Mouse (Mus musculus) liver, embryonic 11.5 days (tissue): ENCODE measurements around the gene 1810010D01Rik. TPM values are rescaled to one million over a fixed set of nuclear protein-coding genes. Genes with fewer than 3 reads are reported as not detected.

Experiments used
- ATAC-seq: fragments of 200-750 bp; cut with Nextera tagmentation; replicated peaks from 2 replicates; pipeline ENCODE4 v1.8.0; 2017; ENCODE audit warnings: moderate number of reproducible peaks, mild to moderate bottlenecking, moderate TSS enrichment, moderate library complexity; ENCODE audit not compliant: low FRiP score
- DNase-seq: peaks from one replicate; pipeline ENCODE4 v3.0.0-alpha.2; 2017; ENCODE audit warnings: low spot score
- H3K27ac ChIP-seq: fragments of 300-500 bp; sonication (generic); 2 replicates; pipeline ENCODE4 v1.5.1; 2014; ENCODE audit warnings: mild to moderate bottlenecking, low read depth, low read length, control low read depth
- H3K27me3 ChIP-seq: fragments of 300-500 bp; sonication (generic); replicated peaks from 2 replicates; pipeline ENCODE4 v1.6.1; 2014; ENCODE audit warnings: low read length, mixed read lengths; ENCODE audit not compliant: control insufficient read depth, insufficient read depth
- H3K36me3 ChIP-seq: fragments of 300-500 bp; sonication (generic); 2 replicates; pipeline ENCODE4 v1.6.1; 2014; ENCODE audit warnings: mild to moderate bottlenecking, low read length, moderate library complexity, mixed read lengths; ENCODE audit not compliant: control insufficient read depth, insufficient read depth
- H3K4me1 ChIP-seq: fragments of 300-500 bp; sonication (generic); replicated peaks from 2 replicates; pipeline ENCODE4 v1.6.1; 2014; ENCODE audit warnings: low read length, mixed read lengths; ENCODE audit not compliant: control insufficient read depth, insufficient read depth
- H3K4me2 ChIP-seq: fragments of 300-500 bp; sonication (generic); 2 replicates; pipeline ENCODE4 v1.6.1; 2014; ENCODE audit warnings: mild to moderate bottlenecking, control low read depth, moderate library complexity
- H3K4me3 ChIP-seq: fragments of 300-500 bp; sonication (generic); 2 replicates; pipeline ENCODE4 v1.5.1; 2014; ENCODE audit warnings: low read depth, low read length, control low read depth
- H3K9ac ChIP-seq: fragments of 300-500 bp; sonication (generic); 2 replicates; pipeline ENCODE4 v1.6.1; 2014; ENCODE audit warnings: low read depth, low read length, control low read depth
- H3K9me3 ChIP-seq: fragments of 300-500 bp; sonication (generic); 2 replicates; pipeline ENCODE4 v1.6.1; 2016; ENCODE audit warnings: low read length, inconsistent platforms, mixed read lengths; ENCODE audit not compliant: control insufficient read depth
- WGBS: fragments of 180-500 bp; shearing (Covaris S2); extraction: QIAGEN DNeasy Blood & Tissue Kit; methylation state at CpG from one replicate; pipeline ENCODE4 v1.1.7; 2014; 5-methylcytosine and 5-hydroxymethylcytosine counted together
- polyA plus RNA-seq: library from polyadenylated mRNA; unstranded; fragments of >200 nt; fragmentation: Nextera tagmentation; extraction: Ambion mirVana; gene quantifications from 2 replicates; pipeline ENCODE4 v1.2.1, GENCODE M21; 2014

1810010D01Rik gene
- polyA plus RNA-seq, 1 experiment from 2014 or later = 0.67 TPM

GRCm38 (mm10) chr7:145221346-145221745 lies 13.4 kb upstream of the 1810010D01Rik start:
- Histone ChIP-seq H3K9ac (no peak overlapping the region), H3K9me3 (no peaks in the 10 kb centered on the region), H3K4me2 (no peak overlapping the region), H3K4me3 (no peak overlapping the region), H3K4me1 (no peaks in the 10 kb centered on the region), H3K36me3 (no peaks in the 10 kb centered on the region), H3K27me3 (no peaks in the 10 kb centered on the region), H3K27ac (no peak overlapping the region)
- DNase-seq (no peak), ATAC-seq (no peak)
- 42% methylated on average over 2 of the region's 2 CpGs for WGBS

DNA sequence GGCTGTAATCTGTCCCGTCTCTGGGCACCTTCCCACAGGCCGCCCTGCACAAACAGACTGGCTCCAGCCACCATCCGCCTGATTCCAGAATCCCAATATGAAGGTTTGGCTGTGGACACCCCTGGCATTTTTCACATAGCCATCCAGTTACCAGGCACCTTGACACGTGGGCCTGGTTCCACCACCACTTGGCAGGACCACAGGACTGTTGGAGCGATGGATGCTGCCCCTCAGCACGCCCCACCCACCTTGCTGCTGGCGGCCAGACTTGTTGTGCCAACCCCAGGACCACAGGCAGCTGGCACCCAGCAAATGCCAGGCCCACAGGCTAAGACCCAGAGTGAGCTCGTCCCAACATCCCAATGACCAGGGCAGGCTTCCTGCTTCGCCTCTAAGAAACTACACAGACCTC lies 11.5 kb upstream of the 1810010D01Rik start:
- H3K27me3 ChIP-seq = no peaks in the 10 kb centered on the region
- H3K4me3 ChIP-seq = no peak overlapping the region
- DNase-seq = no peak
- 86% methylated on average over 9 of the region's 9 CpGs for WGBS
- no peaks in the 10 kb centered on the region for H3K36me3 ChIP-seq
- H3K9ac ChIP-seq = no peak overlapping the region
- H3K4me2 ChIP-seq = no peak overlapping the region
- ATAC-seq = no peak
- no peak overlapping the region for H3K27ac ChIP-seq
- no peaks in the 10 kb centered on the region for H3K9me3 ChIP-seq
- no peaks in the 10 kb centered on the region for H3K4me1 ChIP-seq

- Histone ChIP-seq H3K36me3 (no peaks in the 10 kb centered on the region), H3K27ac (no peak overlapping the region), H3K4me3 (no peak overlapping the region), H3K27me3 (no peaks in the 10 kb centered on the region), H3K9me3 (no peaks in the 10 kb centered on the region), H3K9ac (no peak overlapping the region), H3K4me2 (no peak overlapping the region), H3K4me1 (peaks cover 6% of the 10 kb centered on the region; the same call in 1 of the 2 replicates)
- 43% methylated on average over 1 of the region's 1 CpGs for WGBS
- ATAC-seq (0 out of 2 replicates have a peak, but pooled peaks have one; percentile 27), DNase-seq (no peak)
Observed at GRCm38 (mm10) chr7:145216591-145216990, 8.7 kb upstream of the 1810010D01Rik start.

DNA sequence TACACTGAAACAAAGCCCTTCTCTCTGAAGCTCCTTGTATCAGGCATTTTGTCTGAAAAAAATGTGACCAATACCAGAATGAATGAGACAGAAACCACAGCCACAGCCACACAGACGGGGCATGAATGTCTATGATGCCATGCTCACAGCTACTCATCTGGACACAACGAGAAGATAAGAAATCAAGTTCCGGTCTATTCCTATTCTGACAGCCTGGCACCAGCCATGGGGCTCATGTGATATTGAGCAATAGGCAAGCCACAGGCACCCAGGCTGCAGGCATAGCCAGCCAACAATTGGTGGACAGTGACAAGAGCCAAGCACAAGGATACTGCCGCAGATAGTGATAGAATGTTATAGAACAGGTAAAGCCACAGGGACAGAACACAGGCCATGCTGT lies 7.6 kb upstream of the 1810010D01Rik start:
- Histone ChIP-seq H3K27ac (no peak overlapping the region), H3K4me1 (peaks cover 7% of the 10 kb centered on the region; the same call in 1 of the 2 replicates), H3K9me3 (no peaks in the 10 kb centered on the region), H3K4me3 (no peak overlapping the region), H3K27me3 (no peaks in the 10 kb centered on the region), H3K4me2 (no peak overlapping the region), H3K36me3 (no peaks in the 10 kb centered on the region), H3K9ac (no peak overlapping the region)
- WGBS = 71% methylated on average over 4 of the region's 4 CpGs
- ATAC-seq = no peak
- no peak for DNase-seq

- Histone ChIP-seq H3K9ac (no peak overlapping the region), H3K4me3 (no peak overlapping the region), H3K36me3 (no peaks in the 10 kb centered on the region), H3K4me2 (no peak overlapping the region), H3K4me1 (peaks cover 9% of the 10 kb centered on the region), H3K27me3 (no peaks in the 10 kb centered on the region), H3K9me3 (no peaks in the 10 kb centered on the region), H3K27ac (peak overlapping the region; percentile 43; the same call in 1 of the 2 replicates)
- WGBS = 39% methylated on average over 14 of the region's 14 CpGs
- peak; percentile 34; the same call in 1 of the 2 replicates for ATAC-seq
- DNase-seq = no peak
Observed at GRCm38 (mm10) chr7:145211680-145212659, 4.1 kb upstream of the 1810010D01Rik start.

DNA sequence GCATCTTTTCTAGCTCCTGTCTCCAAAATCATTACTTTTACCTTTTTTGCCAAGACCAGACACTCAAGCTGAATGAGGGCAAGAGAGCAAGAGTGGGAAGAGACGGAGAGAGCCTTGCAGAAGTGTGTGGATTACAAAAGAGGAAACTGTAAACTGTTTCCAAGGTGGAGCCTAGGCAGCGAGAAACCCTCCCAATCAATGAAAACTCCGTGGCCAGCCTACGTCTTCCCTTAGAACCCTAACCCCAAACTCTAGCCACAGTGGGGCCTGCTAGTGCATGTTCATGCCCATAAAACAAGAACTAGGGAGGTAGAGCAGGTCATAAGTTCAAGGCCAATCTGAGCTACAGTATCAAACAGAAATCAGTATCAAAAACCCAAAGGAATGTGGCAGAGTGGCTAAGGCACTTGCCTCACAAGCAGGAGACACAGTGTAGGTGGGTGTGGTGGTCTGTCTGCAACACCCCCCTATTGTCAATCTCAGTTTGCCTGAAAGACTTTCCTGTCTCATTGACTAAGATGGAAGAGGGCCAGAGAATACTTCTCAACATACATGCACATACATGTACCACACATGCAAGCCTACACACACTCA lies 2.7 kb upstream of the 1810010D01Rik start:
- H3K36me3 ChIP-seq = no peaks in the 10 kb centered on the region
- ATAC-seq (no peak), DNase-seq (no peak)
- H3K27me3 ChIP-seq = no peaks in the 10 kb centered on the region
- no peak overlapping the region for H3K27ac ChIP-seq
- H3K9ac ChIP-seq = no peak overlapping the region
- H3K4me1 ChIP-seq = peaks cover 21% of the 10 kb centered on the region
- 59% methylated on average over 4 of the region's 4 CpGs for WGBS
- H3K4me3 ChIP-seq = no peak overlapping the region
- no peak overlapping the region for H3K4me2 ChIP-seq
- H3K9me3 ChIP-seq = no peaks in the 10 kb centered on the region

- Histone ChIP-seq H3K4me3 (no peak overlapping the region), H3K9me3 (no peaks in the 10 kb centered on the region), H3K27me3 (0 out of 2 replicates have a peak, but pooled peaks cover 2% of the 10 kb centered on the region), H3K4me2 (peak overlapping the region; percentile 64), H3K36me3 (no peaks in the 10 kb centered on the region), H3K27ac (peak overlapping the region; percentile 87), H3K4me1 (peaks cover 18% of the 10 kb centered on the region), H3K9ac (peak overlapping the region; percentile 68)
- no peak for ATAC-seq
- no peak for DNase-seq
- 71% methylated on average over 6 of the region's 6 CpGs for WGBS
Observed at GRCm38 (mm10) chr7:145206801-145207200, 1.1 kb downstream of the 1810010D01Rik start.

GRCm38 (mm10) chr7:145206056-145206610 lies 1.8 kb downstream of the 1810010D01Rik start:
- Histone ChIP-seq H3K27me3 (0 out of 2 replicates have a peak, but pooled peaks cover 2% of the 10 kb centered on the region), H3K36me3 (no peaks in the 10 kb centered on the region), H3K27ac (peak overlapping the region; percentile 87), H3K9ac (peak overlapping the region; percentile 68), H3K9me3 (no peaks in the 10 kb centered on the region), H3K4me3 (0 out of 2 replicates have a peak overlapping the region, but pooled peaks have one; percentile 1), H3K4me1 (peaks cover 14% of the 10 kb centered on the region), H3K4me2 (peak overlapping the region; percentile 64)
- 4% methylated on average over 34 of the region's 34 CpGs for WGBS
- ATAC-seq (peak; percentile 65), DNase-seq (peak; percentile 77)
